27 mouse cellular contexts compared by ENCODE assay signal in genomic region chr8:88091661-88092060, GRCm38 (mm10). TPM values are rescaled to one million over a fixed set of nuclear protein-coding genes. Genes with fewer than 3 reads are reported as not detected.
DNase-seq lines count a peak whose midpoint lies in the region; ATAC-seq and TF ChIP-seq lines count a peak whose summit lies in the region.
"Had no signal": no experiment of that assay in that cellular context is flagged by ENCODE, and none has a peak within 500 bp of the region (broad histone marks: within the 10 kb centered on the region; RNA-seq: fewer than 3 reads in every experiment).

No protein-coding gene starts in this region.

- intact Hi-C loops in heart, postnatal 14 days (cut with DNase I): no loop called here

- H3K27me3 ChIP-seq in lung, postnatal 0 days (replicated peaks; ENCODE audit: insufficient read depth, low read length): no peaks in the 10 kb centered on the region
- H3K27me3 ChIP-seq: CH12.LX; embryonic facial prominence, embryonic 12.5 days; embryonic facial prominence, embryonic 15.5 days; forebrain, embryonic 13.5 days; heart, embryonic 12.5 days; heart, embryonic 15.5 days; hindbrain, embryonic 15.5 days had no signal

- WGBS in lung, postnatal 0 days: 64% methylated on average over 2 of the region's 2 CpGs

- no peaks in the 10 kb centered on the region for H3K4me1 ChIP-seq in lung, postnatal 0 days (ENCODE audit: insufficient read depth, low read depth, low read length)
- H3K4me1 ChIP-seq: embryonic facial prominence, embryonic 12.5 days; embryonic facial prominence, embryonic 15.5 days; forebrain, embryonic 13.5 days; heart, embryonic 12.5 days; heart, embryonic 15.5 days; hindbrain, embryonic 15.5 days had no signal

- peak; percentile 70 for DNase-seq in heart, adult 11 months
- no peak for DNase-seq in heart, postnatal 14 days
- peak; percentile 2 for DNase-seq in A20 (ENCODE audit: low read depth, low spot score)
- peak; percentile 10 for DNase-seq in brain, adult 2 months (ENCODE audit: low read depth, low spot score)
- DNase-seq in right cerebral cortex, adult 18-20 months: no peak
- DNase-seq in cerebellum, adult 18-20 months: no peak
- DNase-seq in lung, postnatal 0 days (ENCODE audit: low spot score): no peak
- DNase-seq: adrenal gland, adult 2 months; adrenal gland, postnatal 25 days; cerebellum, adult 2 months; cerebellum, adult 9-11 months; cerebellum, postnatal 25 days; gastrocnemius, postnatal 14 days; heart, adult 18-20 months; heart, postnatal 10 days; heart, postnatal 4 days had no signal

- H3K9ac ChIP-seq in lung, postnatal 0 days (replicated peaks; ENCODE audit: low read depth): no peak overlapping the region
- H3K9ac ChIP-seq: embryonic facial prominence, embryonic 12.5 days; embryonic facial prominence, embryonic 15.5 days; forebrain, embryonic 13.5 days; heart, embryonic 12.5 days; heart, embryonic 15.5 days; hindbrain, embryonic 15.5 days had no signal

- no peak for ATAC-seq in lung, postnatal 0 days
- ATAC-seq: forebrain, embryonic 13.5 days; forebrain, embryonic 16.5 days; intestine, postnatal 0 days had no signal

- H3K27ac ChIP-seq in lung, postnatal 0 days (ENCODE audit: low read length): no peak overlapping the region
- H3K27ac ChIP-seq: embryonic facial prominence, embryonic 12.5 days; embryonic facial prominence, embryonic 15.5 days; forebrain, embryonic 13.5 days; heart, embryonic 15.5 days; hindbrain, embryonic 15.5 days had no signal

- H3K9me3 ChIP-seq in lung, postnatal 0 days (ENCODE audit: low read length): no peaks in the 10 kb centered on the region
- H3K9me3 ChIP-seq: embryonic facial prominence, embryonic 12.5 days; embryonic facial prominence, embryonic 15.5 days; forebrain, embryonic 13.5 days; G1E; heart, embryonic 12.5 days; heart, embryonic 15.5 days; hindbrain, embryonic 15.5 days had no signal

- no peak overlapping the region for H3K4me3 ChIP-seq in lung, postnatal 0 days (ENCODE audit: low read depth, low read length)
- H3K4me3 ChIP-seq: embryonic facial prominence, embryonic 12.5 days; embryonic facial prominence, embryonic 15.5 days; erythroblast, embryonic 14.5 days; forebrain, embryonic 13.5 days; heart, embryonic 12.5 days; heart, embryonic 15.5 days; hindbrain, embryonic 15.5 days had no signal

- H3K4me2 ChIP-seq in lung, postnatal 0 days (replicated peaks; ENCODE audit: low read depth, low read length): no peak overlapping the region
- H3K4me2 ChIP-seq: embryonic facial prominence, embryonic 12.5 days; embryonic facial prominence, embryonic 15.5 days; forebrain, embryonic 13.5 days; heart, embryonic 12.5 days; heart, embryonic 15.5 days; hindbrain, embryonic 15.5 days had no signal

- no peak for TF ChIP-seq EP300 in lung, postnatal 0 days (IDR thresholded peaks at IDR 0.05)

- no peaks in the 10 kb centered on the region for H3K36me3 ChIP-seq in lung, postnatal 0 days (ENCODE audit: insufficient read depth, low read length)
- H3K36me3 ChIP-seq: embryonic facial prominence, embryonic 12.5 days; embryonic facial prominence, embryonic 15.5 days; G1E; heart, embryonic 12.5 days; heart, embryonic 15.5 days; hindbrain, embryonic 15.5 days had no signal

- no peak for TF ChIP-seq CTCF in lung, postnatal 0 days (IDR thresholded peaks at IDR 0.05)

RNA-seq across cellular contexts. Expression of gene Cnep1r1, which starts 26.9 kb away (rescaled TPM):
- total RNA-seq in heart, postnatal 14 days (2021): 10 to 100 TPM; 31.4 to 32.8 TPM
- 45.8 and 46.4 TPM in 2 replicates for polyA plus RNA-seq in lung, postnatal 0 days (2015; fragmentation: Nextera tagmentation; extraction: Ambion mirVana)

RNA-seq across cellular contexts. Expression of gene Heatr3, which starts 46.0 kb away (rescaled TPM):
- 10 to 100 TPM; 20.0 to 20.8 TPM for total RNA-seq in heart, postnatal 14 days (2021)
- polyA plus RNA-seq in lung, postnatal 0 days (2015; fragmentation: Nextera tagmentation; extraction: Ambion mirVana): 12.9 and 13.5 TPM in 2 replicates

Comparison
In these comparisons a context has a peak if more than half of its experiments do, and no peak if none do; other contexts are left out.
1. DNase-seq: peak in heart, adult 11 months (single experiment), A20 (single experiment) and brain, adult 2 months (single experiment); none in heart, postnatal 14 days (0 of 2), right cerebral cortex, adult 18-20 months (single experiment), cerebellum, adult 18-20 months (0 of 2) and lung, postnatal 0 days (single experiment).